Mouse (Mus musculus): ENCODE measurements at regions not wholly inside any gene's neighbourhood (a gene's known extent, or its start where the extent isn't known, plus 50 kb on each side); places are given as distances from the start of the nearest gene placed in this dataset.

DNA sequence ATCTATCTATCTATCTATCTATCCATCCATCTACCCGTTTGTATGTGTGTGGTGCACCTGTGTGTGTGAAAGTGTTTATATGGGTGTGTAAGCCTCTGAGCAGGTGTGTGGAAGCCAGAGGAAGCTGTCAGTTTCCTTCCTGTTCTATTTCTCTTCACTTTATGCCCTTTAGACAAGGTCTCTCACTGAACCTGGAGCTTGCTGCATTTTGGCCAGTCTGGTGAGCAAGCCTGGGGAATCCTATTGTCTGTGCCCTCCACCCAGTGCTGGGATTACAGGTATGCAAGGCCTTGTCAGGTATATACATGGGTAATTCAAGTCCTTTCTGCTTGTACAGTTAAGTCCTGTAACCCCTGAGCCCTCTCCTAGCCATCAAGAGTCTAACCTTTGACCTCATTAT, 466.6 kb upstream of the 3110018I06Rik start:
- no peak for DNase-seq (ENCODE audit: low read depth, low spot score)

DNA sequence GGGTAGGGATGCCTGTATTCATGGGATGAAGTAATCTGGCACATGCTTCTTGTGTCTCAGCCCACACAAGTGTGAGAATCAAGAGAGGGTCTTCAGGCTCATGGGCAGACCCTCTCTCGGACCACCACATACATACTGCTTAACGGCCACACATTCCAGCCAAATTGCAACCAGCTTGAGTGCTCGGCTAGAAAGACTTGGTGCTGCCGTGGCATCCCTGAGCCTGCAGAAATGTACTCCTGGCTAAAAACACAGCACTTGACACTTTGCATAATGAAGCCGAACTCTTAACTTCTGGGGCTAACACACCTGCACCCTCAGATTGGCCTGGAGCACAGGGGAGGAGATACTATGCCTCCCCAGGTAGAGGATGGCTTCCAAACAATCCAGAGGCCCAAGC, 461.6 kb upstream of the 3110018I06Rik start:
- DNase-seq (ENCODE audit: low read depth, low spot score), result no peak

DNA sequence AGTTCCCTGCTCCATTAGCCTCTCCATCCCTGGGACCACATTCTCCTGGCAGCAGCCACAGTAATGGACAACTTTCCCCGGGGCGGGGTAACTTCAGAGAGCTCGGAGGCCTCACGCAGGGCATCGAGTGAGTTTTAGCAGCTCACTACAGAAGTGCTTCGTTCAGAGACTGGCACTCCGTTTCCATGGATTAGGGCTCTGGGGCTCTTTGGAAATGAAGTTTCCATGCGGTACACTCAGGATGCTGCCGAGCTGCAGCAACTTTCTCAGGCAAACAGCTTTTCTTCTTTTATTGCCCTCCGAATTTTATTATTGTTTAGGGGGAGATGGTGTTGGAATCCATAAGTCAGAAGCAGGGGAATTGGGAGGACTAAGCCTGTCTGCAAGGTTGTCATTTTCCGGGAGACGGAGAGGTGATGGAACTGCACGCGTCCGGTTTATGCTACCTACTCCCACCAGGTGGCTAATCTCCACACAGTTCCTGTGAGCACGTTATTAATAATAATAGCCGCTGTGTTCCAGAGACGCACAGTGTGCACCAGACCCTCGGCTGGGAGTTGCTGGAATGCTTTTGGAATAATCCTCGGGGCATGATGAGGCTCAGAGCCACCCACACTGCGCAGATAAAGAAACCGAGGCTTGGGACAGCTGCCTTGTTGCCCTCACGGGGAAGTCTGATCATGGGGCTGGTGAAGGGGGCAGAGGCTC, 460.4 kb upstream of the 3110018I06Rik start:
- no peak for DNase-seq (ENCODE audit: low read depth, low spot score)

DNA sequence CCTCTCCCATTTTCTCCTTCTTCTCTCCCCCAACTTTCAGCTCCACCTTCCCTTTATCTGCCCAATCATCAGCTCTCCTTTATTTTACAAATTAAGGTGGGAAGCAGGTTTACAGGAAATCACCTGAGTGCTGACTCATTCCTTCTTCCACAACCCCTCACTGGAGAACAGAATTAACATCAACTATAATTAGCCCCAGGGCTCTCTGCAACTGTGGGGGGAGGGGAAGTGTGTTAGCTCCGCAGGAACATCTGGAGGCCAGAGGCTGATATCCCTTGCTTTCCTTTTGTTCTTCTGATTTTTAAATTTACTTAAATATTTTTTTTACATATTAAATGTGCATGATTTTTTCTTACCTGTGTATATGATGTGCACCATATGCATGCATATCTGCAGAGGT, 459.4 kb upstream of the 3110018I06Rik start:
- no peak for DNase-seq (ENCODE audit: low read depth, low spot score)

DNA sequence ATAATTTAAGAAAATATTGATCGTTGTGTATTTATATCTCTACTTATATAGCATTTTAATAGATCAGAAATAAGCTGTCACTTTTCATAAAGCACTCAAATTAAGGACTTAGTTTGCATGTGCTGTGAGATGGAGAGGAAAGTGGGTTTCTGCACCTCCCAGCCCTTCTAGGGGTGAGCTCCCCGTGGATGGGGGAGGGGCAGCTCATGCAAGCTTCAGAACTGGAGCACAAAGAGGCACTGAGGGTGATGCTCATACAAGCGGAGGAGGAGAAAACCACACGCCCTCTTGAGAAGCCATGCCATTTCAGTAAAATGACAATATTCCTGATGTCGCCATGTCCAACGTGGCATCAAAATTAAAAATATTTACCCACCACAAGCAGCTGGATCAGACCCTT, 452.1 kb upstream of the 3110018I06Rik start:
- DNase-seq (ENCODE audit: low read depth, low spot score), result no peak

DNA sequence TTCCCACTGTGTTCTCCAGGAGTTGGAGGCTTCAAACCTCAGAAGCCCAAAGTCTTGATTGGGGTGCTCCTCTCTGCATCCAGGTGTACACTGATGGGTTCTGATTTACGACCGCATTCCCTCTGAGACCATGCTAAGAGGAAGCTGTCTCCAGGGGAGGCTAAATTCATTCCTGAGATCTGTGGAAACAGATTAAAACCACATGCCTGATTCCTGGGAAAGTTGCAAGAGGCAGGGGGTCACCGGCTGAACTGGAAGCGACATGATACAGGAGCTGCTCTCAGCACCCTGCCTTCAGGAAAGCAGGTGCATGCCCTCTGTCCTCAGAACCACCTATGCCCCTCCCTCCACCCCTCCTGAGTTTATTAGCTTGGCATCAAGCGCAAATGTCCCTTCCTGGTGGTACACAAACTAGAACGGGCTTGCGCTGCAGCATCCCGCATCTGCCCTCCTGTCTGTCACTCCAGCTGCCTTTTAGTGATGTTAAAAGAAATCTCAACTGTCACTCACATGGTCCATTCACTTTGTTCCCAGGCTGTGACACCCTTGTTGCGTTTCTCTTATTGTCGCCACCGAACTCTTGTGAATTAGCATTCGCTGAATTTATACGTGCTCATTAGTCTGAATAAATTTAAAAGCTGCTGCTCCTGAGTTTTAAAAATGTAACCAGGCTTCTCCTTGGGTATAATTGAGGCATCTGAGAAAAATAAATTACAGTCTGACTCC, 446.3 kb upstream of the 3110018I06Rik start:
- no peak for DNase-seq (ENCODE audit: low read depth, low spot score)

DNA sequence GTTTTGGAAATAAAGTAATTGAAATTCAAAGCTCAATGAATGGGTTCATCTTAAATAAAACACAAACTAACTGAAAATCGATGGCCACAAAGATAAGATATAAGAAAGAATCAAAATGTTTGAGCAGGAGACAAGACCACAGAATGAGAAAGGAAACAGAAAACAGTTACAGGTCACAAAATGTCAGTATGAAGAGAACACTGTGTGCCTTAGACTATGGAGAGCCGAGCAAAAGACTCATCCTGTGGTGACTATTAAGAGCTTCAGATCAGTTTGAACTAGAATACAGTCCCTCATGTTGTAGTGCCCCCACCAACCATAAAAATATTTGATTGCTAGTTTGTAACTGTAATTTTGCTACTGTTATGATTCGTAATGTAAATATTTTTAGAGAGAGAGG, 441.9 kb upstream of the 3110018I06Rik start:
- DNase-seq (ENCODE audit: low read depth, low spot score), result peak; percentile 28

DNA sequence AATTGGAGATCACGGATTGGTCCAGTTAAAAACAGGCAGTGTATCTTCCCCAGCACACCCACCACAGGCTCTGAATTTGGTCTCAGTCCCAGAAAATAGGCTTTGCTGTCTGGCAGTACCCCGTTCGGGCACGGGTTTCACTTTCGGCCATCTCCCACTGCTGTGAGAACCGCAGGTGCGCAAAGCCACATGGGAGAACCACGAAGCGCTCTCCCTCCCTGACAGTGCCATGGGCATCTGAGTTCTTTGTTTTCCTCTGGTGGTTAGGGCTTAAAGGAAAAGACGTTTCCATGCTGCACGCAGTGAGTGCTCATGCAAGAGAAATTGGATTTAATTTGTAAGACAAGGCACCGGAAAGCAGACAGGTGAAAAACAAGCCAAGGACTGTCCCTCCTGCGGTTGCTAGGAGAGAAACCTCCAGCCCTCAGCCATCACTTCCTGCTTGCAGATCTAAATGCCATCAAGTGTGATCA, 441.3 kb upstream of the 3110018I06Rik start:
- DNase-seq (ENCODE audit: low read depth, low spot score), result peak; percentile 75

DNA sequence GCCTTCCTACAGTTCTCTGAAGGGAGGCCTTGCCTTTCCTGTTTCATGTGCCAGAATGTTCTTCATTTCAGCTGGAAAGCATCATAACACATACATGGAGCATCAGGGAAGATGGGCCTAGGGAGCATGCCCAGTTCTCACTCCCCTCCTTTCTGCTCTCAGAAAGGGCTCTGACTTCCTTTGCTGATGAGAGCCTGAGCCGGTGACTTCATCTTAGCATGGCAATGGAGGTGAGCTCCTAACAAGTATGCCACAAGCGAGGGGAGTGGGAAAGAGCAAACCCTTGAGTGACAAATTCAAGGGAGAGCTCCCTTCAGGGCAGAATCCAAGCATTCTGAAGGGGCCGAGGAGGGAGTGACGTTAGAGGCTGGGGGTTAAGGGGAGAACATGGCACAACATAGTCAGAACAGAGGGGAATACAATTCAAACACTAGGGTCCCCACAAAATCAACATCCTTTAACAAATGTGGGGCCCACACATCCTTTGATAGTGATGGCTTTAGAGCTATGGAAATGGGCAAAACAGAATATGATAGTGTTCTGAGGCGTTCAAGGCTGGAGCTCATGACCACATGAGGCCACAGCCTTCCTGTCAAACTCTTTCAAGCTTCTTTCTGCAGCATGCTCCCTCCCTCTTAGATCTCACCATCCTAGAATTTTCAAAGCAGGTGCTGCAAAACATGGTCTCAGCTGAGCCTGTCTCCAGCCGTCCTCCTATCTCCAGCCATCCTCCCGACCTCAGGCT, 437.4 kb upstream of the 3110018I06Rik start:
- peak; percentile 48 for DNase-seq (ENCODE audit: low read depth, low spot score)

DNA sequence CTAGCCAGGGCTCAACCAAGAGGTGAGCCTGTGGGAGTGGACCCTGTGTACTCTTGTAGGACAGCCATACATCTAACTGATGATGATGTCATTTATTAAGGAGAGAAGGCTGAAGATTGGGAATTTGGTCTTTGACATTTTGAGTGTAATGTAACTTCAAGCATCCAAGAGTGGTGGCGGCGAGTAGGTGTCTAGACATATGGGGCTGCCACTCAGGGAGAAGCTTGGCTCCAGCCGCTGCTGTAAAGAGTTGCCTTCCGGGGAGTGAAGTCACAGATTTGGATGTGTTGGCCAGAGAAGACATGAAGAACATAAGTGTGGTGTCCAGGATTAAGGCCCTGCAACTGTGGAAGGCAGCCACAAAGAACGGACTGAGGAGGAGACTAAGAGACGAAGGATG, 436.3 kb upstream of the 3110018I06Rik start:
- no peak for DNase-seq (ENCODE audit: low read depth, low spot score)

DNA sequence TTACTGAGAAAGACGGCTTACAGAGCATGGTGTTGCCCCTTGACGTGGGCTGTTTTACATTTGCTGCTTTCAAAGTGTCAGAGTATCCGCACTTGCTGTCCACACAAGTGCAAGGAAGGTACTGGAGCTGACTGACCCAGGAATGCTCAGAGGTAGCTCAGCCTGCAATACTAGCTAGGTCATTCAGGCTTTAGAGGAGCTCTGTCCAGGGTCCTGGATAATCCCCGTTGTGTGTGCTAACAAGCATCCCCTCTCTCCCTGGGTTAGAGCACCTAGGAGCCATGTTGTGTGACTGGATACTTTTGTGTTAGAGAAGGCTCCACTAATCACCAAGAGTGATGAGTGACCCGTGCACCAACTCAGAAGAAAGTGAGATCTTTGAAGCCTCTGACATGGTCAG, 431.9 kb upstream of the 3110018I06Rik start:
- DNase-seq (ENCODE audit: low read depth, low spot score), result peak; percentile 7

DNA sequence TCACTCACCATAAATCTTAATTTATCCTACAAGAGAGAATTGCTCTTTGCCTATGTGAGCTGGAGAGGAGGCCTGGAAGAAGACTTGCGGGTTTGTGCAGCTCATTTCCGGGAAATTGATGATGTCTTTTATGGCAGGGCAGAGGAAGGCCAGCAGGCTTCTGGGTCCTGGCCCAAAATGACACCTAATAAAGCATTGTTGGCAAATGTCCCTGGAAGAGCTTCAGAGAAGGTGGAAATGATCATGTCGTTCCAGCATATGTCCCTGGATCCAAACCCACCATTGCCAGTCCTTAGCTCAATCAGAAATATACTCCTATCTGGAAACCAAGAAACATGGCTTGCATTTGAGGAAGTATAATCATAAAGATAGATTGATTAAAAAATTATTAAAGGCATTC, 427.9 kb upstream of the 3110018I06Rik start:
- DNase-seq (ENCODE audit: low read depth, low spot score), result no peak

DNA sequence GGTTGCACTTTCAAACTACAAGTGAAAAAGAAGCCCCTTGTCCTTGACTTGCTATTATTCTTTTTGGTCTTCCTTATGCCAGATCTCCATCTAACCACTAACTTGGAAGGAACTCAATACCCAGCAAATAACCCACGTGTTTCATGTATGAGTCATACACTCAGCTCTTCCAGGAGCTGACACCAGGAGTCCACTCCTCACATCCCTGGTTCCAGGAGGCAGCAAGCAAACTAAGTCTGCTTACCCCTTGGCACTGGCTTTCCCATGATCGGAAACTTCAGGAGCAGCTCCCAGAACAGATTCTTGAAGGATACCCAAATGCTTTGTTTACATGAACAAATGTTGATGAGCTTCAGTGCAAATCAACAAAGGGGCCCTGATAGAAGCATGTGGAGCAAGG, 421.1 kb upstream of the 3110018I06Rik start:
- no peak for DNase-seq (ENCODE audit: low read depth, low spot score)

DNA sequence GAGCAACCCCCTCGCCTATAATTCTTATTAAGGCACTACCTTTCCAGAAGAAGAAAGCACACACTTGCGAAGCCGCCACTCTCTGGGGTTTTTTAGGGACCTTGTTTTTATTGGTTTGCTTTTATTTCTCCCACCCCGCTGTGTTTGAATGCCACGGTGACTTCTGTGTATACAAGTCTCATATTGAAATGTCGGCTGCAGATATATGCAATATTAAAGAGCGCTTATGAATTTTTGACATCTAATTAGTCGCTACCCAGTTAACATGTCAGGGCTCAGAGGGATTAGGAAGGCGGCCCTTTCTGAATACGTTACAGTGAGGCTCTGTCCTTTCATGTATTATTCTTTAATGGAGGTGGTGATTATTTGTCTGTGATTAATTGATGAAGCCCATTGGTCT, 405.9 kb upstream of the 3110018I06Rik start:
- no peak for DNase-seq (ENCODE audit: low read depth, low spot score)

DNA sequence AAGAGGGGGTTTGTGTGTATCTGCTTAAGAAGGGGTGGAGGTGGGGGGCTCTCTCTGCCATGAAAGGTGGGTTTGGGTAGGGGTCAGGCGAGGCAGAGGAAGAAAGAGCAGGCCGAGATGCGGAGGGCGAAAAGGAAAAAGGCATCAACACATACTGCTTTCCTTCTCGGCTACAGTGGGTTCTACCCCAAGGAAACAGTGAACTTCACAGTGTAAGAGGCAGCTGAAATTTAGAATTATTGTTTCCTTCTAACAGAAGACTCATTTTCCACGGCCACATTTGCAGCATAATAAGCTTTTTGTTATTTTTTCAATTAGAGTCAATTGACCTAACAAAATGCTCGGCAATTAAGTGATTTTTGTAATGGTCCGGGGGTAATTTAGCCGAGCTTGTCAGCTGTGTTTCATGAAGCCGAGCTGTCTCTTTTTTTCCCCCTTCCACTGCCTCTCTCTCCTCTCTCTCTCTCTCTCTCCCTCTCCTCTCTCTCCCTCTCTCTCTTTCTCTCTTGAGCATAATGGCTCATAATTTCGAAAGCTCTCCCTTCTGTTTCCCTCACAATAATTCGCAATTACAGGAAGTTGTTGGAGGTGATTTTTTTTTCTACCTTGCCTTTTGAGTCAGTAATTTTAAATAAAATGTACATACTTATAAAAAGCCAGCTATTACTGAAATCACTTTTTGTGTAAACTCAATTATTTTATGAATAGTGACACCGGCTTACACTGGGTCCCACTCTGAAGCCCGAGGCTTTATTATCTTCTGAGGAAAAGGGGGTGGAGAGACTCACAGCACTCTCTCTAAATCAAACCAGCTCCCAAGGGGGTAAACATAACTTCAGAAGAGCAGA, 403.1 kb upstream of the 3110018I06Rik start:
- no peak for DNase-seq (ENCODE audit: low read depth, low spot score)

DNA sequence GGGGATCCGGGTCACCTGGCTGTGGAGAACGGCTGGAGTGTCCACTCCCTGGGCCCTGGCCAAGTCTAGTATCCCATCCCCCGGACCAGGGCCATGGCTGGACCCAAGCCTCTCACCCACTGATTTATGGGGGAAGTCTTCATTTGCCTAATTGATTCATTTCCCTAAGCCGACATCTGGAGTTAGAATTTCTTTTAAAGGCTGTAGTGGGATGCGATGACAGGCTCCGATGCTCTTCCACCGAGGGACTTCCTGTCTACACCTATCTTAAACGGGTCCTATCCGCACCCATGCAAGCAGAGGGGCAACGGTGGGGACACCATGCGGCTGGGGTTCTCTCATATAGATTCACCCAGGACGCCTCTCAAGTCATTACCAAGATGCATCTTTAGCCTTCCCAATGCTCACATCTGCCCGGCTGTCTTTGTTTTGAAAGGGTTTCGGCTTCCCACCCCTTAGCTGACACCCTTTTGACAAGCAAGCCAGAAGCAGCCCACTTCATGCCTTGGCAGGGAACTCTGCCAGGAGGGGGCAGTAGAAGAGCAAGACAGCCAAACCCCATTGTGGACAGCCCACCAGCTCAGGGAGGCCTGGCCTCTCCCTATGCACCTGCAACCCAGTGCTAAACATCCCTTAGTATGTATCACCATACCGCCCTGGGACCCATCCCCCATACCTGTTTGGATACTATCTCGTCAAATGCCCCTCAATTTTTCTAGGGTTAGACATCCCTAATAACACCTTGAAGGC, 402.4 kb upstream of the 3110018I06Rik start:
- peak; percentile 83 for DNase-seq (ENCODE audit: low read depth, low spot score)

DNA sequence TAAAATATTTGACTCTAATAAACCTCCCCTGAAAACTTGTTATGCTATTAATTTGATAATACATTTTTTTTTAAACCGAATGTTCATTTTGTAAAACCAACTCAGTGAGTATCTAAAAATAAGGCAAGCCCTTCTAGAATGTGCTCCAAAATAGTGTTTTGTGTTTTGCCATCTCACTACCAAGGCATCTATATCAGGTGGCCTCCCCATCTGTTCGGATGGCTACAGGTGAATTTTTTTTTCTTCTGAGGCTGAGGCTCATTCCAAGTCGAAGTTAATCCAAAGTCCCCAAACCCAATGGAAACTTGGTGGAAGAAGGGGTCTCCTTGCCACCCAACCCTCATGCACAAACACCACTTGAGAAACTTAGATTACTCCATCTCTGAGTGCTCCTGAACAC, 396.3 kb upstream of the 3110018I06Rik start:
- DNase-seq (ENCODE audit: low read depth, low spot score), result no peak

DNA sequence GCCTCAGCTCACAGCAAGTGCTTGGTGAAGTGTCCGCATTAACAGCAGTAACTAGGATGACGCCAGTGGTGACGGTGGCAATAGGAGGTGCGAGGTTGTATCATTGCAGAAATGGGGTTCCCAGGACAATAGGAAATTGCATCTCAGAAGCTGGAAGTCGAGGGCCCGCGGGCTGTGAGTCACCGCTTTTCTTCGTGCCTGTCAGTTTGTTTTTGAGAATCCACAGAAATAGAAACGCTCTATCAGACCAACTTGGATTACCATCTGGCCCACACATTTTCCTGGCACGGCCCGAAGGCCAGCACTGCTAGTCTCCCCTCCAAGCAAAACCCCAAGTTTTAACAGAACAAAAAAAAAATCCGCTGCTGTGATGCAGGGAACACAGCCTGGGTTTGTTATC, 395.1 kb upstream of the 3110018I06Rik start:
- no peak for DNase-seq (ENCODE audit: low read depth, low spot score)

DNA sequence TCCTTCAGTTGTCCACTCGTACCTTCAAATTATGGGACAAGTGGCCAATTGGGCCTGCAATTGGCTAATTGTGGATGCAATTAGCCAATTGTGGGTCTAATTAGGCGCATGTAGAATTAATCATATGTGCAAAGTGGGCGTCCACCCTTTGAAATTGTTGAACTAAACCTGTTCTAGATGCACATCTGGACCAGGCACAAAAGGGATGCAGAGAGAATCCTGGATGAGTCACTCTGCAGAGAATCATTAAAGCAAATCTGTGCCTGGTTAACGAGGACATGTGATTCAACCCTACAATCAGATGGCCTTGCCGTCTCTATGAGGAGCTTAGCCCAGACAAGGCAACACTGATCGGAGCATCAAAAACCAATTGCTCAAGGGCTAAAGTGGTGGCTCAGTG, 393.0 kb upstream of the 3110018I06Rik start:
- no peak for DNase-seq (ENCODE audit: low read depth, low spot score)

DNA sequence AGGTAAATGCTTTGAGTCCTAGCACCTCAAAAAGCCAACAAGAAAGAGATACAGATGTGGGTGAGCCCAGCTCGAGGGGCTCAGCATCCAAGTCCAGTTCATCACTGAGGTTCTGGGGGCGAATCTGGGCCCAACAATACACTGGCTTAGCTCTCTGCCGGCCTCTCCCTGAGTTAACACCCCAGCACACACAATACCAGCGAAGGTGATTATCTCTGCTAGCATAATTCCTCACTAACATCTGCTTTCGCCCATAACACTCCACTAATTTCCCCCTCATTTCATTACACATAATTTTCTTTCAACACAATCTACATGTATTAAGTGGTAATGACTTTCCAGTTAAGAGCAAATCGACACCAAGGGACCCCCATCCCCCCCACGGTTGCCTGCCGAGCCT, 383.9 kb upstream of the 3110018I06Rik start:
- no peak for DNase-seq (ENCODE audit: low read depth, low spot score)

DNA sequence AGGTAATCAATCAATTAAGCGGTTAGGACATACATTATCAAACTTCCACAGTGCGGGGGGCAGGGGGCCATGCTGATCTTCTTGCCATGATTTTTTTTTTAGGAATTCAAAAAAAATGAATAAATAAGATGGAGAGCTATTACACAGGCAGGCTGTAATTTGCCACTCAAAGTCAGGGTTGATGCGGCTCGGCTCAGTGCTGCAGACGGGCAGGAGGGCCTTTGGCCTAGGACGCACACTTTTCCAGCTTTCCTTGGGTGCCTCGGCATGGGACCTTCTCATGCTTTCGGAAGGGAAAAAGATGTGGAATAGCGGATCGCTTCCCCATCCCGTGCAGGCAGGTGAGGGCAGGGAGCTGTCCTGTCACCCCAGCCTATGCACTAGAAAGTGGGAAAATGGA, 383.4 kb upstream of the 3110018I06Rik start:
- no peak for DNase-seq (ENCODE audit: low read depth, low spot score)
